Mouse (Mus musculus) spleen, adult 2 months (tissue): Measurements from ENCODE around the gene Hdac7.

Source experiments
- CTCF ChIP-seq: fragments of 200-500 bp; IDR thresholded peaks from 2 replicates; pipeline ENCODE4 v1.5.1; 2011; ENCODE audit warnings: mild to moderate bottlenecking, inconsistent platforms; ENCODE audit not compliant: insufficient read depth, insufficient read length, insufficient replicate concordance; ENCODE audit errors: extremely low read depth
- POLR2A ChIP-seq: fragments of 200-500 bp; IDR thresholded peaks from 2 replicates; pipeline ENCODE4 v1.6.1; 2011; ENCODE audit warnings: low read depth, low read length, inconsistent platforms

- TF ChIP-seq POLR2A = no peak
- TF ChIP-seq CTCF = no peak
Measured at GRCm38 (mm10) chr15:97871055-97872030, 27.0 kb upstream of the Hdac7 start.
